Mouse (Mus musculus) stomach, postnatal 0 days (tissue): ENCODE data around the gene Taf3.

Source experiments
- CTCF ChIP-seq: IDR thresholded peaks from 2 replicates; pipeline ENCODE4 v1.5.1; 2016; ENCODE audit warnings: antibody characterized with exemption, low read depth, mild to moderate bottlenecking, moderate library complexity
- EP300 ChIP-seq: optimal IDR thresholded peaks from 2 replicates; pipeline ENCODE3; 2016; ENCODE audit warnings: antibody characterized with exemption

- TF ChIP-seq CTCF (no peak), EP300 (no peak)
These were observed 3.6 kb upstream of the Taf3 start for GRCm38 (mm10) chr2:10051996-10052395.
